Mouse (Mus musculus): Measurements from ENCODE around the gene Sspn. TPM values are rescaled to one million over a fixed set of nuclear protein-coding genes. Genes with fewer than 3 reads are reported as not detected.

Sspn gene
- total RNA-seq, 2 experiments from 2014 or later, result 1.5 TPM; not detected in 1

DNA sequence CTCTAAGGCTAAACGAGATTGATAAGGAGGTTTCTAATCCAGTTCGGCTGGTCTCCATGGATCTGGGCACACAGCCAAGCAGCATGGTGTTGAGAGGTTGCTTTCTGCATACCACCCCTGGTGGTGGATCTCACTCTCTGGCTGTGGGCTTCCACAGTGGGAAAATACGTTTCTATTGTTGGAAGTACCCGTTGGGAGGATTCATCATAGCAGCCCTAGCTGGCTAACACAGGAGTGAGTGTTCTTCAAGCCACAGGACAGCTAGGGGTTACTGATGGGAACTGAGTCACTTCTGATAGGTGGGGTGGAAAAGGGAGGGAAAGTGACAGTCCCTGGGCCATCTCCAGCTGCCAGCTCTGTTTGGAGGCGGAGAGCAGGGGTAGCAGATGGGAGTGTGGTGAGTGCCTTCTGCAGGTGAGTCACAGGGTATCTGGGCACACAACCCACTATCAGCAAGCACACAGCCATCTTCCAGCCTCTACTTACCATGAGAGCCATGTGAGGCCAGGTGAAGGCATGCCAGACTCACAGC lies 77.1 kb downstream of the Sspn start:
- ATAC-seq (replicated peaks; ENCODE audit: low FRiP score, poor library complexity, severe bottlenecking), result no peak

DNA sequence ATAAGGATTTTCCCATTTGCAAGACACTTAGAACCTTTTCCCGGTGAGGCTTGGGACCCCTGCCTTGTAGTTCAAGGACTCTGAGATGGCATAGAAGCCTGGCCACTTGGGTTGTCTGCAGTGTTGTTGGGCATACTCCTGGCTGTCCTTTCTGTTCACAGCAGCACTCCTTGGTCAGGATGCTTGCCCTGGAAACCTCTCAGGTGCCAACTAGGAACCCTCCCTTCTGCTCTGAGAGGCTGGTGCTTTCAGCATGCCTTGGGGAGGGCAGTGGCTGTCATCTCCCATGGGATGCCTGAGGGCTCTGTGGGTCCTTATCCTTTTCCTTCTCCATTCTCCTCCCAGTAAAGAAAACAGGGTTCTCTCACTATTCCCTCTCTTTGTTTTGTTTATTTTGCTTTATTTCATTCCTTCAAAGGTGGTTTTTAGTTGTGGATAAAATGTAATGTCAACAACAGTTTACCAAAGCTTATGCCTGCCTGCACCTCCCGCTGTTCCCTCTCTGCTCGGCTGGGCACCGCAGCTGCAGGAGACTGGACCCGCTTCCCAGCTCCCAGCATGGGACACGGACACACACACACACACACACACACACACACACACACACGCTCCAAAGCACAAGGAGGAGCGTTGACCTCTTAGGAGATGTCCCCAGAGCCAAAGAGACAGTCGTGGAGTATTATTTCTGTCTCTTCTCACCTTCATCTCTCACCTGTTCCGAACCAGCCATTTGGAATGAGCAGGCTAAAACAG lies 77.9 kb downstream of the Sspn start:
- no peak for ATAC-seq (replicated peaks; ENCODE audit: low FRiP score, poor library complexity, severe bottlenecking)

DNA sequence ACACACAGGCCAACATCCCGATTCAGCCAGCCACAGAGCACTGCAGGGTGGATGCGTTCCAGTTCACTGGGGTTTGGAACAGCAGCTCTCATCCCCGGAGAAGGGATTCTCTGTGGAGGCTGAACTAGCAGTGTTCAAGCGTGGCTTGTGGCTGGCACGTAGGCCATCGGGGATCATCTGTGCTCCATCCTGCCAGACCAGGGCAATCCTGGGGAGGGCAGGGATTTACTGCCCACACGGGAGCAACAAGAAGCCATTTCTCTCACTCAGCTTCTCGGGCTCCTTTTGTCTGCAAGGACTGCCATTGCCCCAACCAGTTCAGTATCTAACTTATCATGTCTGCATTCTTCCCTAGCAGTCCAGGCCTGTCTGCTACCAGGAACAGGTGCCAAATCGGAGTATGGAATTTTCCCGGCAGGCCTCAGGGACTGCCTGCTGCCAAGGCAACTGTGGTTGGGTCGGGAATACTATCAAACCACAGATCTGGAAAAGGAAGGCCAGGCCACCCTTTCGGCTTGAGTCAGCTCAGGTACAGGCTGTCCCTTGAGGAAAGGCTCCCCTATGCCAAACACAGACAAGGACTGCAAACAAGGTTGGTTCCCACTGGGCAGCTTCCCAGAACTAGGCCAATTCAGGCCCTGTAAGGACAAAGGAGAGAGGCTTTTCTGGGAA lies 78.8 kb downstream of the Sspn start:
- no peak for ATAC-seq (replicated peaks; ENCODE audit: low FRiP score, poor library complexity, severe bottlenecking)

DNA sequence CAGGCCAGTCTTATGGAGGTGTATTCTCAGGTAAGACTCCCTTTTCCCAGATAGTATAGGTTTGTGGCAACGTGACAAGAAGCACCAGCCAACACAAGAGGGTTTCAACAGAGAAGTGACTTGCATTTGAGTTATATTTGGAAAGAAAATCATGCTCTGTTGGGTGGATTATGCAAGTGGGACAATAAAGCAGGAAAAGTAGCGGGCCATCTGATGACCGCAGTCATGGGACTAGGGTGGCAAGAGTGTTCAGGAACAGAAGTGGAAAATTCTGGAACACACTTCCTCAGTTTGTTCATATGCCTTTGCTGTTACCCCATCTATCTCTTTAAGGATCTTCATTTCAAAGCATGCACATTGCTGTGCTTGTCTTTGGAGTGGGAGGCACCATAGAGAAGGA lies 82.9 kb downstream of the Sspn start:
- ATAC-seq (replicated peaks; ENCODE audit: low FRiP score, poor library complexity, severe bottlenecking), result no peak

Other genes with a start within 250 kb of the Sspn start
- 3.4 TPM in 1 of 2 replicates, not detected in the other for gene Rassf8, start 184.9 kb upstream of the Sspn start, total RNA-seq (2015; ENCODE audit: low replicate concordance)
- gene Rassf8, start 184.9 kb upstream of the Sspn start, total RNA-seq (2017; ENCODE audit: low replicate concordance), result 1.4 and 2.8 TPM in 2 replicates
- gene Bhlhe41, start 66.1 kb upstream of the Sspn start, total RNA-seq (2015; ENCODE audit: low replicate concordance), result 0.42 and 1.1 TPM in 2 replicates
- not detected in 2 replicates for gene Bhlhe41, start 66.1 kb upstream of the Sspn start, total RNA-seq (2017; ENCODE audit: low replicate concordance)